Mouse (Mus musculus) kidney, adult 2 months (tissue): Measurements from ENCODE around the gene Stk11.
"Not testable (repeated sequence)": the region's sequence is repeated elsewhere in the genome, so short reads cannot be mapped to it uniquely, and the experiment has no call there.

Experiments used
- CTCF ChIP-seq: fragments of 200-500 bp; conservative IDR thresholded peaks from 2 replicates; pipeline ENCODE4 v1.5.1; 2011; ENCODE audit warnings: low read depth, mild to moderate bottlenecking, control low read depth, low read length, moderate library complexity, mixed read lengths; ENCODE audit not compliant: insufficient read depth, insufficient read length
- POLR2A ChIP-seq: fragments of 200-500 bp; IDR thresholded peaks from one replicate; pipeline ENCODE4 v1.6.1; 2011; ENCODE audit warnings: low read depth, low read length, control low read depth

GRCm38 (mm10) chr10:80166136-80166535, 50.5 kb downstream of the Stk11 start:
- not testable (repeated sequence) for TF ChIP-seq CTCF, POLR2A
